Mouse (Mus musculus) layer of hippocampus, adult 9-11 months (tissue): ENCODE measurements at regions not wholly inside any gene's neighbourhood (a gene's known extent, or its start where the extent isn't known, plus 50 kb on each side); places are given as distances from the start of the nearest gene placed in this dataset.

Source experiments
- DNase-seq: peaks from one replicate; pipeline ENCODE4 v3.0.0; 2022

GRCm38 (mm10) chr9:33822574-33823394 lies 662.9 kb upstream of the Kirrel3 start:
- peak; percentile 83 for DNase-seq

GRCm38 (mm10) chr9:33826116-33826515 lies 659.6 kb upstream of the Kirrel3 start:
- peak; percentile 27 for DNase-seq

DNA sequence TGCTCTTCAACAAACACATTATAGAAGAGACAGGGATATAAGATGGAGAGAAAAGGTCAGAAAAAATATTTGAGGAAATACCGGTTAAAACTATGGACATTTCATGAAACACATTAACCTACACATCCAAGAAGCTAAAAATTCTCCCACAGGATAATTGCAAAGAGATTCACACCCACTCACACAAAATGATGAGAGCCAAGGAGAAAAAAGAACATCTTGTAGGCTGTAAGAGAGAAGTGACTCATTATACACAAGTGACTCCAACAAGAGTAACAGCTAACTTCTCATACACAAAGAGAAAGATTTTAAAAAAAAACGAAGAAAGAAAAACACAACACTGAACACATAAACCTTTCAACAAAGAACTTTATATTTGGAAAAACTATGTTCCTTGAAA lies 658.3 kb upstream of the Kirrel3 start:
- DNase-seq, result peak; percentile 9

DNA sequence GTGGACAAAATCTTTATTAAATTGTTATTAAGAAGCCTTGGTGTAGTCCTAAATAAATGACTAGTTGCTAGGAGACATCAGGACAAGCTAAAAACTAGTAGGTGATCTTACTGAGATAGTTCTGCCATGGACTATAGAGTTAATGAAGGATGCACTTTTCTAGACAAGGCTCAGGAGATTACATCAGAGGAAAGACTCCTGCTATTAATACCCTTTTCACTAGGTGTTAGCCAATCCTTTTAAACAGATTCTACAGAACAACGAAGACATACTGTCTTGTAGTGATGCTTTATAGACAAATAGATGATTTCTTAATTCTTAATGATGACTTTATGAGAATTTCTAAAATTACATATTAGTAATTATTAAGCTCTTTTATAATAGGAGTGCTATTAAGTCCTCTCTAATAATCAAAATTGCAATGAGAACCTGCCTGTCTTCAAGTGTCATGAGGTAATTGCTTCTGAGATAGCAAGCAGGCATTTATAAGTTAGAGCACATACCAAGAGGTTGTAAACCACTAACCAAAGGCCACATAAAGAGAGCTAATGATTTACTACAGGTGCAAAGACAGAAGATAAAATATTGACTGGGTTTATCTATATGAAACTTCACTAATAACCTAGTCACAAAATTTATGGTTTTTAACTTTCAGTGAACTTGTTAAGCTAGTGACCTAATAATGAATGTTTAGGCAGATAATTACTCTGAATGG lies 647.9 kb upstream of the Kirrel3 start:
- DNase-seq, result no peak

GRCm38 (mm10) chr9:33849623-33850022 lies 636.1 kb upstream of the Kirrel3 start:
- DNase-seq, result no peak

DNA sequence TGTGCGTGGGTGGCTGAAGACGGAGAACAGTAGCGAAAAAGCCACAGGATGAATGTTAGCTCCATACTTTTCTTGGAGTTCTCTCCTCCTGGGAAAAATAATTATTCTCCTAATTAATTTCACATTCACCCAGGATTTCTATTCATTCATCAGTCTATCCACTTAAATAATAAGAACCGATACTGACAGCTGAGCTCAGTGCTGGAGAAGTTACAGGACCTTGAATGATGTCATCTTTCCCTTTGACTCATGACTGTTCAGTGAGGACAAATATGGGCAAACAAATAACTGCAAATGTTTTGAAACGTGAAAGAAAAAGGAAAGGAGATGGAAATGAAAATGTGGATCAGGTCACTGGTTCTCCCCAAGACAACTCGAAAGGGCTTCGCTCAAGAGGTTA lies 635.7 kb upstream of the Kirrel3 start:
- no peak for DNase-seq

DNA sequence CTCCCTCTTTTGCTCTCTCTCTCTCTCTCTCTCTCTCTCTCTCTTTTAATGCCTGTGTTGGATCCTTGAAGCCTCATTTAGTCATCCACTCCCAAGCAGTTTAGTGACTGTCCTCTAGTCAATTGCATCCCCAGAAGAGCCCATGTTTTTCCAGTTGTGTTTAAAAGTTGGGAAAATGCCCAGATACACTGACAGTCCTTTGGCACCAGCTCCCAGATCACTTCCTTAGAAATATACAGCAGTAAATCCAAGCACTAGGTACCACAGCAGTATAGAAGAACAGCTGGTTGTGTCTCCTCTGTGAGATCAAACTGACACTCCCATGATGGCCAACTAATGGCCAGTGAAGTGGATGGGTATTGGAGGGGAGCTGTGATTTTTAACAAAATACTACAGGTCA lies 634.7 kb upstream of the Kirrel3 start:
- DNase-seq, result no peak

GRCm38 (mm10) chr9:33856169-33856568 lies 629.5 kb upstream of the Kirrel3 start:
- DNase-seq, result no peak

DNA sequence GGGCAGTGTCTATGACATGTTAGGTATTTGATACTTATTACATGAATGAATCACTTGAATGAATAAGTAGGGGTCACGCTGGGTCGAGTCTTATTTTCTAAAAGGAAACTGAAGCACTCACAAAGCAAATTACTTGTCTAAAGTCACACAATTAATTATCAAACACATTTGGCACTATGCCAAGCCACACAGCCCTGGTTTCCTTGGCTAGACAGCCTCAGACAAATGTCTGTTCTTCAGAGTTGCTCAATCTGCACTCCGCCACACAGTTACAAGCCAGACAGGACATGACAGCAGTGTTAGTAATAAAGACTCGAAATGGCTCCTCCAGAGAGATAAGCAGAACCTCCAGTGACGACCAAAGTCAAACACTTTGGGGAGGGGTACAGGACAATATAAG lies 627.2 kb upstream of the Kirrel3 start:
- DNase-seq, result no peak

GRCm38 (mm10) chr9:33868666-33869065 lies 617.0 kb upstream of the Kirrel3 start:
- DNase-seq, result peak; percentile 23

GRCm38 (mm10) chr9:33887279-33887678 lies 598.4 kb upstream of the Kirrel3 start:
- no peak for DNase-seq

DNA sequence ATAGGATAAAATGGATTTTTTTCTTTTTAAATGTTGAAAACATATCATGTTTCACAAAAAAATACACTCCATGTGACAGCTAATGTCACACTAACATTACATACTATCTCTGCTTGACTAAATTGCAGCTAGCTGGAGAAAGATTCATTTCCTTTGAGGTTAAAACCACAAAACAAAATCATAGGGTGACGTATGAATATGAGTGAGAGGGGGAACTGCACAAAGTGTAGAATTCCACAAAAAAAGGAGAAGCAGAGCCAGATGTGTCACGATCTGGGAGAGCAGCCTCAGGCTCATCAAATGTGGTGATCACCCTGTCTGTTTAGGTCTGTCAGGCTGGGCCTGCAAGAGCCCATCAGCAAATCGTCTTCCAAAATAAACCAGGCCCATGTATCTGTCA lies 593.7 kb upstream of the Kirrel3 start:
- no peak for DNase-seq

DNA sequence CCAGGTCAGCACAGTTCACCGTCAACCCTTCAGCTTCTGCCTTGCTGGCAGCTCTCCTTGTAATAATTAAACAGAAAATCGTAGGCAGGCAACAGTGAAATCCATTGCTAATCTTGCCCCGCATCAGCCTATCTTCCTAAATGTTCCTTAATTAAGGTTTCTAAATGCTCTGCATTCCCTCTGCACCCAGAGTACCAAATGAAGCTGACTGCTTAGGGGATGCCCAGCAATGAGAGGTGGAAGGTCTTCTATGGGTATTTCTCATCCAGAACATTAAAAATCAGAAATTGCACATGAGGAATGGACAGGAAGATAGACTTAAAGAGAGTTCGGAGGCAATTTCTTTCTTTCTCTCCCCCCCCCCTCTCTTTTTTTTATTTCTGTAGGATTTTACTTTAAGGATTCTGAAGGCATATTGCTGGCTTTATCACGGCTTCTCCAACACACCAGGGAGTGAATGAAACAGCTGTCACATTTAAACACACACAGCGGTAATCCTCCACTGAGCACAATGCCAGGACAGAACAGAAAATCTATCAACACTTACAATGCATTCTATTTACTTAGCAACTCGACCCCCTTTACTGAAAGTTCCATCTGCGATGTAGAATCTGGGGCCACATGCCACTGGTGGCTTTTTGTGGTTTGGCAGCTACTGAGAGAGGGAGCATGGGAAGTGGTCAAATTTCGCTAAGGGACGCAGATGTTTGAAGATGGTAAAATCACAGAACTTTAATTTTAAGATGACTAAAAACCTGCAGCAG lies 584.2 kb upstream of the Kirrel3 start:
- no peak for DNase-seq

DNA sequence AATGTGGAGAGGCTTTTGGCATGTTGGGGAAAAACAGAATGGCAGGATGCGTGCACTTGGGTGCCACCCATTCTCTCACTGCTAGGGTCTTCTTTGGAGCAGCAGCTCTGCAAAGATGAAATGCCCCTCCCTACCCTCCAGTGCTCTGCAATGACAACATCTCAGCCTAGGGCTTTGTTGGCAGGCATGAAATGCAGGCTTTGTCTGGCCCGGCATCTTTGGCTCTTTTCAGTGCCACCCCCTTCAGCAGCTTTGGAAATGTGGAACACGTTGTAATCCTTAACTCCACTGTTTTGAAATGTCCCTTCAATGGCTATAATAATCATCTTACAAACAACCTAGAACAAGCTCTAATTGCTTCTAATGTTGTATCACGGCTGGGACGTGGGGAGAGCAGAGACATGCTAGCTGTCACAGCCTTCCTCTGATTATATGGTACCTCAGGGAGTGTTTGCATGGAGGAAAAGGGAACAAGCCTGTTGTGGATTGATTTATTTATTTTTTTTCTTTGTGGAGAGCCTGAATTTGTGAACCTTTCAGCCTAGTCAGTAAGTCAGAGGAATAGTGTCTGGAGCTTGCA lies 581.6 kb upstream of the Kirrel3 start:
- peak; percentile 42 for DNase-seq

- DNase-seq, result no peak
Measured at GRCm38 (mm10) chr9:33914919-33915318, 570.8 kb upstream of the Kirrel3 start.

GRCm38 (mm10) chr9:33915349-33916056 lies 570.2 kb upstream of the Kirrel3 start:
- no peak for DNase-seq

- DNase-seq, result no peak
Measured at GRCm38 (mm10) chr9:33930286-33930685, 555.4 kb upstream of the Kirrel3 start.

GRCm38 (mm10) chr9:33934071-33934470 lies 551.6 kb upstream of the Kirrel3 start:
- DNase-seq, result peak; percentile 6

GRCm38 (mm10) chr9:33954319-33954718 lies 531.4 kb upstream of the Kirrel3 start:
- DNase-seq, result no peak
